Mouse (Mus musculus): ENCODE results near the gene Gm8439. TPM values are rescaled to one million over a fixed set of nuclear protein-coding genes. Genes with fewer than 3 reads are reported as not detected.
"Not testable (repeated sequence)": the region's sequence is repeated elsewhere in the genome, so short reads cannot be mapped to it uniquely, and the experiment has no call there.

Gene Gm8439
- not detected for total RNA-seq (2021)

DNA sequence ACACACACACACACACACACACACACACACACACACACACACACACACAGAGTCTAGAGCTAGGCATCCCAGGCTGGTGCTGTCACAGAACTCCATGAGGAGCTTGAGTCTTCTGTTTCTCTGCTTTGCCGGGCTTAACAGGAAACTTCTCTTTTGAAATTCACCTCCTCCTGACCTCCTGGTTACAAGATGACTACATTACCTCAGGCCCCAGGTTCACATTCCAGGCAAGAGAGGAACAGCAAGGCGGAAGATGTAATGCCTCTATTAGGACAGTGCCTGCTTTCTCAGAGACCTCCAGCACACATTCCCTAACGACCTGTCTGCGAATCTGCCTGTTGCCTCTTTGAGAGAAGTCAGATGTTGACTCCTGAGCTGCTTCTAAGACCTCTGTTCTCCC lies at the start of gene Gm8439:
Gene Gm8439, plus strand, starts transcription at position 301 of the 400 bp plus-strand sequence.
- DNase-seq (ENCODE audit: extremely low spot score in 1 of 2, low spot score in 2 of 2) = no peak
- intact Hi-C loops (cut with DNase I) = loop anchor here (2.0 kb wide), 1 partner anchor 94 kb away; no protein-coding TSS in a partner anchor

DNA sequence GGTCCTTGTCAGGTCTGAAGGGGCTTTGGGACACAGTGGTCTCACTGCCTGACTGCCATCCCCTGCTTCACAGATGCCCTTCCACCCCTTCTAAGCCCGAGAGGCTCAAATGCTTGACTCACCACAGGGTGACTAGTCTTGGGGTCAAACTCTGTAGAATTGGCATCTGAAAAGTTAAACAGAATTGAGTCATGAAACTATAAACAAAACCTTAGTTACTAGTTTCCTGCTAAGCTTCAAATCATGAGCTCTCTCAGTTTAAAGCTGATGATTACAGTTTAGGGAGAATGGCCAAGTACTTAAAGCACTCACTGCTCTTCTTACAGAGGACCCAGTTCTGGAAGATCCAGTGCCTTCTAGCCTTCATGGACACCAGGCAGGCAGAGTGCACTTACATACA lies 43.6 kb upstream of the Gm8439 start:
- intact Hi-C loops (cut with DNase I) = no loop called here
- DNase-seq (ENCODE audit: extremely low spot score in 1 of 2, low spot score in 2 of 2) = no peak

DNA sequence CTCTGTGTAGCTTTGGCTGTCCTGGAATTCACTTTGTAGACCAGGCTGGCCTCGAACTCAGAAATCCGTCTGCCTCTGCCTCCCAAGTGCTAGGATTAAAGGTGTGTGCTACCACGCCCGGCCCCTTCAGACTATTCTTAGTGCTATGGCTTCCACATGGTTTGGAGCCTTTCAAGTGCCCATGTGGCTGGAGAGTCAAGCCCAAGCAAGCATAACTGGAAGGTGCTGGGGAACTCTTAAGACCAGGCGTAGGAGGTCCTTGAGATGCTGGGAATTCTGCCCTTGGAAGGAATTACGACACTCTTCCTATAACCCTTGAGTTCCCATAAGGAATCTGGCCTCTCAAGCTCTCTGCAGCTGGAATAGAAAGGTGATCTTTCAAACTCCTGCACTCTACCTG lies 32.0 kb upstream of the Gm8439 start:
- intact Hi-C loops (cut with DNase I) = loop anchor here (5.0 kb wide), 1 partner anchor 44 kb away; no protein-coding TSS in a partner anchor
- DNase-seq (ENCODE audit: extremely low spot score in 1 of 2, low spot score in 2 of 2) = no peak

DNA sequence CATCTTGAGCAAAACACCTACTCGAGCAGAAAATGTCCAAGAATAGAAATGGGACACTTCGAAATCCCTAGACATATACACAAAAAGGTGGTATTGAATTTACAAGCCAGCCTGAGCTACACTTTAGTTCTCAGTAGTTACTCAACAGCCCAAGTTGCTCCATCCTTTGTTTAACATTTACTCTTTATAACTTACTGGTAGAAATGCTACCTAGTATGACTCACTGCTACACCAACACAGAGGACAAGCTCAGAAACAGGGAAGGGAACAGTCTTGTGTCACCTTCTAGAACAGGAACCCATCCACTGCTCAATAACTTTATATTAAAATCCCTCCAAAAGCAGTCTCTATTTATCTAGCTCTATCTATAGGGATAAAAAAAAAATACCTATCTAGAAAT lies 22.8 kb upstream of the Gm8439 start:
- intact Hi-C loops (cut with DNase I) = no loop called here
- DNase-seq (ENCODE audit: extremely low spot score in 1 of 2, low spot score in 2 of 2) = no peak

DNA sequence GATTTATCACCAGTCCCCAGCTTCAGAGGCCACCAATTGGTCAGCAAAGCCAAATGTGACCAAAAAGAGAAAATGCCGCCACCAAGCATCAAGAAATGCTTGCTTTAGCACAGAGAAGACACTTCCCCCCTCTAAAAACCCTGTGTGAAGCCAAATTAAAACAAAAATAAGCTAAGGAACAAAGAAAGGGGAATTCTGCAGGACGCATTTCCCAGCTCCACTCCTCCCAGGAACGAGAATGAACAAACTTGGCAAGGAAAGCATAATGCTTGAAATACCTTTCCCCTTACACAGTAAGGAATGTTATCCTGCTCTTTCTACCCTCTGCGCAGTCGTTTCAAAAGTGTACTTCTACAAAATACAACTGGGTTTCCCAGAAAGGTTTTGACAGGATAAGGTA lies 20.5 kb upstream of the Gm8439 start:
- intact Hi-C loops (cut with DNase I) = no loop called here
- DNase-seq (ENCODE audit: extremely low spot score in 1 of 2, low spot score in 2 of 2) = no peak

DNA sequence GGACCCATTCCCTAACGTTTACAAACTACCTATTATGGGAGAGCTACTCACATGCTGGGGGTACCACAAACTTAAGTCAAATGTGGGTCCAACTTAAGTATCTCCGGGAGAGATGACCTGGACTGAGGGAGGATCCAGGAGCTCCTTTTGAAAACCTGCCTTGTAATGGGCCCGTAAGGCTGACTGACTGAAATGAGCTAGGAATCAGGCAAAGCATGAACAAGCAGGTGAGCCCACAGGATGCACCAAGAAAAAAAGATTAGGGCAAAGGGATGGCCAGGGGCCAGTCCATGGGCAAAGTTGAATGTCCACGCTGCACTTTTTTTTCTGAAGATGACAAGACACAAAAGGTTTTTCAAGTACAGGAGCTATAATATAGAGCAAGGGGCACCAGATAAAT lies 19.5 kb upstream of the Gm8439 start:
- intact Hi-C loops (cut with DNase I) = no loop called here
- no peak for DNase-seq (ENCODE audit: extremely low spot score in 1 of 2, low spot score in 2 of 2)

DNA sequence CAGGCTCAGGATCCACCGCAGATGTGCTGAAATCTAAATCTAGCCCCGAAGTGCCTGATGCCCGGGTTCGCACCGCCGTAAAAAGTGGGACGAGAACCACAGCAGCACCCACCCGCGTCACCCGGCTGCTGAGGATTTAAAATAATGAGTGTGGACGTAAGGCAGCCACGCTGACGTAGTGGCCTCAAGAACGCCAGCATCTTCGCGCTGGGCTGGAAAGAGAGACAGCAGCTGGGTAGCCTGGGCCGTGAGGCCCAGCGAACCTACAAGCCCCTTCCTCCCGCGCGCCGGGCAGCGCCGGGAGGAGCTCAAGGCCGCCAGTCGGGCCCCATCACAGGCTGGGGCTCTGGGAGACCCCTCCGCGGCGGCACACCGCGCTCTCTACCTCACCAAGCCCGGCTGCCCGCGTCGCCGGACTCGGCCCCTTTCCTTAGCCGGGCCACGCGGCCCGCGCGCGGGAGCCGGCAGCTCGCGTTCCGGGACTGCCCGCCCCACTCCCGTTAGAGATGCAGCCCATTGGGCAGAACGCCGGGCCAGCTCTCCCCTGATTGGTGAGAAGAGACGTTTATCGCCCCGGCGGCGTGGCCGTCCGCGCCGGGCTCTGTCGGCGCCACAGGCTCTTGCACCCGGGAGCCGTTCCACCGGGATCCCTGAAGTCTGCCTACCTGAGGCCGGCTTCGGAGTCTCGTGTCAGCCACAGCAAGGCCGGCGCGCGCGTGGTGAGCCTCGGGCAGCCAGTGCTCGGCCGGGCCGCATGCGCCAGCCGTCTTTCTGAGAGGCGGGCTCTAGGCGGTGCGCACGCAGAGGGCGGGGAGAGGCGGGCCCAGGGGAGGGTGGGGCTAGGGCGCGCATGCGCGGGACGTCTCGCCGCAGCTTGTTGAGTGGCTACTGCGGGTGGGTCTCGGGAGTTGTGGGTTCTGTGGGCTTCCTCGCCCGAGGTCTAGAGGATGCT lies 18.8 kb upstream of the Gm8439 start, which contains the start of gene Ctps:
Gene Ctps, minus strand, starts transcription at position 791 of the 952 bp plus-strand sequence.
- peak; percentile 90 to 96 for DNase-seq (ENCODE audit: extremely low spot score in 1 of 2, low spot score in 2 of 2)
- intact Hi-C loops (cut with DNase I) = no loop called here

DNA sequence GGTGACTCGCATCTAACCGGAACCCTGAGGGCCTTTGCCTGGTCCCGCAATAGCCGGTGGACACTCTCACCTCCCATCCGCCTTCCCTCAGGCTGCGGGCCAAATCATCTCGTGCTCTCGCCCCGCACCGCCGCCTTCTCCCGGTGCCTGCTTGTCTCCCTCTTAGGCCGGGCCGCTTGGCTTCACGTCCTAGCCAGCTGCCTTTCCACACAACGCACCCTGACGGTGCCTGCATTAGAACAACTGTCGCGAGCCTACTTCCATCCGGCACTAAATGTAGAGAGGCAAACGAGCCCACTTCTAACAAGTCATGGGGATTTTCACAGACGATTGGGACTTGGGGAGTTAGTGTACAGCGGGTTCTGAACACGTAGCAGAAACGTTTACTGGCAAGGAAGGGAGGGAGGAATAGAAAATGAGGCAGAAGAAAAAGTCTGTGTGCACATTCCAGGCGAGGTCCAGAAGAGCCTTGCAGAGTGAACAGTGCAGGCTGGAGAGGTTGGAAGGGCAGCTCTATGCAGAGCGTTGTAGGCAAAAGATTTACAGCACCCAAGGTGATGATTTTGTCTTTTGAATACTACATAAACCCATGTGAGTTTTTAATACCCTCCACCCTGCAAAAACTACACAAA lies 18.0 kb upstream of the Gm8439 start:
- intact Hi-C loops (cut with DNase I) = no loop called here
- no peak for DNase-seq (ENCODE audit: extremely low spot score in 1 of 2, low spot score in 2 of 2)

DNA sequence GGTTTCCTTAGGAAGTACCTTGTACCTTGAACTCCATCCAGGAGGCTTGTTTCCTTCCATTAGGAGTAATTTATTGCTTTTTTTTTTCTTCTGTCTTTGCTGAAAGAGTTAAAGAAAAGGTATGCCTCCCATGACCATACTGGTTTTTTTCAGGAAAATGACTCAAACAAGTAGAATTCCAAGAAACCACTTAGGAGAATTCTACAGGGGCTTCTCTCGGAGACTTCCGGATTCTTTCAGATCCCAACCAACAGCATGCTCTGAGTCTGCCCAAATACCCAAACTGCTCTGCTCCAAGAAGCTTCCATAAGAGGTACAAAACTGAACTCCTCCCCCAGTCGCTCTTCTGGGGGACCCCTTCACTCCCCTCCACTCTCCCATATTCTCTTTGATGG lies 17.5 kb upstream of the Gm8439 start:
- intact Hi-C loops (cut with DNase I) = no loop called here
- DNase-seq (ENCODE audit: extremely low spot score in 1 of 2, low spot score in 2 of 2) = no peak

DNA sequence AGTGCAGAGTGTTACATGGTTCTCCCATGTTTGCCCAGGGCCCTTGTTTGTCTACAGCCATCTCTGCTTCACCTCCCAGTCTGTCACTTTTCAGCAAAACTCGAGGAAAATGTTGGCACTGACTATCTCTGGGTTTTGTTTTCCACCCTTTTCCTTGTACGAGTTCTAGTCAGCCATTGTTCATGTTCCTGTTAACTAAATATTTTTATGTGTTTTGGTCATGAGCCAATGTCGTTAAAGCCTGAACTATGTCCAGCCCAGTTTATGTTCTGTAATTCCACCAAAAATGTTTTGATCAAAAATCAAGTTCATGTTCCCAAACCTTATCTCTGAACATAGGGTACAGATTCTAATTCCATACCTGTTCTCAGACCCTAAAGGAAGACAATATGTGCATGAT lies 16.9 kb upstream of the Gm8439 start:
- intact Hi-C loops (cut with DNase I) = no loop called here

DNA sequence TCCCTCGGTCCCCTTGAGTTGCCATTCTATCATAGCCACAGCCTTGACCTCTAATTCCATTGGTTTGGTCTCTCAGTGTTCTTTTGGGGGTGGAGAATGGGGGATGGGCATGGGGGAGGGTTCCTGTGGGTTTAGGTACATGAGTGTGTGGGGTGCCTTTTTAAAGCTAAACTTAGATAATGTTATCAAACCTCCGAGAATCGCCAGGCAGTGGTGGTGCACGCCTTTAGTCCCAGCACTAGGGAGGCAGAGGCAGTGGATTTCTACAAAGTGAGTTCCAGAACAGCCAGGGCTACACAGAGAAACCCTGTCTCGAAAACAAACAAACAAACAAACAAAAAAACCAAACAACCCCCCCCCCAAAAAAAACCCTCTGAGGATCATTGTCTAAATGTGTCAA lies 7.7 kb upstream of the Gm8439 start:
- DNase-seq (ENCODE audit: extremely low spot score in 1 of 2, low spot score in 2 of 2) = no peak
- intact Hi-C loops (cut with DNase I) = no loop called here

More for the DNA sequence above, 16.9 kb upstream of the Gm8439 start:
- DNase-seq (ENCODE audit: extremely low spot score in 1 of 2, low spot score in 2 of 2) = no peak

DNA sequence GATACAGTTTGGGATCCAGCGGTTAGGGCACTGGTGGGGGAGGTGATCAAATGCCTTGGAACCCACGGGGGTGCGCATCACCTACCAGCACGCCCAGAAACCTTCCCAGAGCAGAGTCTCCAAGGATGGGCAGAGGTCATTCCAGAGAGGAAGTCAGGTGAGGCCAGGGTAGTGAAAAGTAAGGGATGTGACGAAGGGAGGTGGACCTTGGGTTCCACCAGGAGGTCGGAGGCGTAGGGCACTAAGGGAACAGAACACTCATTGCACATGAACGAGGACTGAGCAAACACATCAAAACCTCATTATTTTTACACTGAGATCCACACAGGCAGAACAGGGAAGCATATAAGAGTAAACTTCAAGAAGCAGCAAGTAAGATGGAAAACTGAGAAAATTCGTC lies 6.8 kb upstream of the Gm8439 start:
- no peak for DNase-seq (ENCODE audit: extremely low spot score in 1 of 2, low spot score in 2 of 2)
- intact Hi-C loops (cut with DNase I) = no loop called here

DNA sequence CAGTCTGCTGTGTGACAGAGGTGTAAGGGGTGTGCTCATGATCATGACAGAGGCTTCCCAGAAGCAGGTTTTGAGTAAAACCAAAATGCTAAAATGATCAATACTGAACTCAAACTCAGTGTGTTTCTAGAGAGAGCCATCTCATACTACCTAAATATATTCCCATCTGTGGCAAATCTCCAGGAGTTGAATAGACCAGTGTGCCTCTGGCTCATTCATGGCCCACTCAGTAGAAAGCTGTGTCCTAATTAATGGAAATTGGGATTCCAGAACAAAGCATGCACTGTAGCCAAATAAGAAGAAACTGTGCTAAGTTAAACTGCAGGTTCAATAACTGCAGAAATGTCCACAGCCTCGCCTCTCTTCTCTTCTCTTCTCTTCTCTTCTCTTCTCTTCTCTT lies 1.6 kb upstream of the Gm8439 start:
- intact Hi-C loops (cut with DNase I) = no loop called here
- no peak for DNase-seq (ENCODE audit: extremely low spot score in 1 of 2, low spot score in 2 of 2)

DNA sequence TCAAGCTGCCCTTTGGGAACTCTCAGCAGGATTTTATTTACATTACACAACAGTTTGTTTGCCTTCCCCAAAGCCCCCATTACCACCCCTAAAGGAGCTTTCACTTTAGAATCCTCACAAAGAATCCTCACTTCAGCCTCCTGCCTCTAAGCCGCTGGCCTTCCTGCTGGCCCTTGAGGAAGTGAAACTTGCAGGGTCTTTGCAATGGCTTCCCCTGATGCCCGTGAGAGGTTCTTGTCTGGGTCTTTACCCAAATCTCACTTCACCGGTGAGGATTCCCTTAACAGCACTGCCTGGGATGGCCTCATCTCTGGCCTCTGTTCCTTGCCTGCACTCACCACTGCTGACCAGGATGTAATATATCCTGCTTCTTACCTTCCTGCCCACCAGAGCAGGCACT lies 525 bp downstream of the Gm8439 start:
- no peak for DNase-seq (ENCODE audit: extremely low spot score in 1 of 2, low spot score in 2 of 2)
- intact Hi-C loops (cut with DNase I) = loop anchor here (2.0 kb wide), 1 partner anchor 94 kb away; no protein-coding TSS in a partner anchor

DNA sequence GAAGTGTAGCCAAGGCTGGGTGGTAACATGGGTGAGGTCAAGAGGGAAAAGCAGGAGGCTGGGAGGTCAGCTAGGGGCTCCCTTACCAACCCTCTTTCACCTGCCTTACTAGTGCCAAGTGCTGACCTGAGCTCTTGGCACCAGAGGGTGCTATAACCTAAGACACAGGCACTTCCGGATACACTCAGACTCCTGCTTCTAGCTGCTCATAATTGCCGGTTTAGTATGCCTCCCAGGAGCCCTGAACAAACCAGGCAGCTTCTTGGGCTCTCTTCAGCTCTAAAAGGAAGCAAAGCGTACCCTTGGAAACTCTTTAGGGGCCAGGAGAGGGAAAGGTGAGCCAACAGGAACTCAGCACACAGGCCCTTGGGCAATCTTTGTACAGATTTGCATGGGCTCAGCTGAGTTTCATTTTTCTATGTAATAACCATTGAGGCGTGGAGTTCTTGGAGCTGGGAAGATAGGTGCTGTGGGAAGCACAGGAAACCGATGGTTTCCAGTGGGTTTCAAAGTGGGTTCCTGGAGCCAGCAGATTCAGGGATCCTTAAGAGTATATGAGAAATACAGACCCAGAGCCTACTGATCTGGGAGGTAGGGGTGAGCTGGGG lies 1.4 kb downstream of the Gm8439 start:
- intact Hi-C loops (cut with DNase I) = loop anchor here (2.0 to 10.0 kb wide), 4 partner anchors 93 to 322 kb away; partner anchors contain the start of gene Kcnq4
- peak; percentile 56 to 60 for DNase-seq (ENCODE audit: extremely low spot score in 1 of 2, low spot score in 2 of 2)

DNA sequence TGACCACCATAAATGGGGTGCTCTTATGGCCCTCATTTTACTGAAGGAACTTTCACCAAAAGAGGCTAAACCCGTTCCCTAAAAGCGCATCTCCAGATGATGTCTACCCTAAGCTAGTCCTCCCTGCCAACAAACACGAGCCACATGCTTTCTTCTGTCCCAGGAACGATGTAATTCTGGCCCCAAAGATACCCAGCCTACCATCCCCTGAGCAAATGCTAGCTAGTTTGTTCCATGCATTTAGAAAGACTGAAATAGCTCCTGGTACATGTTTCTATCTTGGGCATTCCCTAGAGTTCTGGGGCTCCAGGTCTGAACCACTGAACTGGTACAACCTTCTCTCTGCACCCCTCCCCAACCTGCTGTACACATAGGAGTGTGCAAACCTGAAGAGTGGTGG lies 2.4 kb downstream of the Gm8439 start:
- no peak for DNase-seq (ENCODE audit: extremely low spot score in 1 of 2, low spot score in 2 of 2)
- intact Hi-C loops (cut with DNase I) = loop anchor here (5.0 to 10.0 kb wide), 3 partner anchors 156 to 321 kb away; partner anchors contain the start of gene Kcnq4

DNA sequence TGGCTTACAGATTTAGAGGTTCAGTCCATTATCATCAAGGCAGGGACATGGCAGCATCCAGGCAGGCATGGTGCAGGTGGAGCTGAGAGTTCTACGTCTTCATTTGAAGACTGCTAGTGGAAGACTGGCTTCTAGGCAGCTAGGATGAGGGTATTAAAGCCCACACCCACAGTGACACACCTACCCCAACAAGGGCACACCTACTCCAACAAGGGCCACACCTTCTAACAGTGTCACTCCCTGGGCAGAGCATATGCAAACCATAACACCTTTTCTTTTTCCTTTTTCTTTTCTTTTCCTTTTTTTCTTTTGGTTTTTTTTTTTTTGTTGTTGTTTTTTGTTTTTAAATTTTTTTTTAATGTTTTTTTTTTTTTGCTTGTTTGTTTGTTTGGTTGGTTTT lies 7.7 kb downstream of the Gm8439 start:
- DNase-seq (ENCODE audit: extremely low spot score in 1 of 2, low spot score in 2 of 2) = not testable (repeated sequence)
- intact Hi-C loops (cut with DNase I) = loop anchor here (10.0 kb wide), 1 partner anchor 289 kb away; no protein-coding TSS in a partner anchor

DNA sequence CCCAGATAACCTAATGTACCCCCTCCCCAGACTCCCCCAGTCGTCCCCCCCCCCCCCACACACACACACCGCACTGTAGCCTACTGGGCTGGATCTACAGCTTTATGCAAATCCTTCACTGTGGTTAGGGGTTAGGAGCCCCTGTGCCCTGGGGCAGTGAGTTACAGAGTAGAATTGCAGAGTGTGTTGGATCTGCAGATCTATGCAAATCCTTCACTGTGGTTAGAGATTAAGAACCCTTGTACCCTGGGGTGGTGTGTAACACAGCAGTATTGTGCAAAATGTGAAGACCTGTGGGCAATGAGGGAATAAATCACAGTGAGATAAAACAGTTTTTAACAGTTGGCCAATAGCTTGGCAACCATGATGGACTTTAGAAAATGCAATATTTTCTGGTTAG lies 10.4 kb downstream of the Gm8439 start:
- DNase-seq (ENCODE audit: extremely low spot score in 1 of 2, low spot score in 2 of 2) = no peak
- intact Hi-C loops (cut with DNase I) = loop anchor here (10.0 kb wide), 1 partner anchor 286 kb away; no protein-coding TSS in a partner anchor

DNA sequence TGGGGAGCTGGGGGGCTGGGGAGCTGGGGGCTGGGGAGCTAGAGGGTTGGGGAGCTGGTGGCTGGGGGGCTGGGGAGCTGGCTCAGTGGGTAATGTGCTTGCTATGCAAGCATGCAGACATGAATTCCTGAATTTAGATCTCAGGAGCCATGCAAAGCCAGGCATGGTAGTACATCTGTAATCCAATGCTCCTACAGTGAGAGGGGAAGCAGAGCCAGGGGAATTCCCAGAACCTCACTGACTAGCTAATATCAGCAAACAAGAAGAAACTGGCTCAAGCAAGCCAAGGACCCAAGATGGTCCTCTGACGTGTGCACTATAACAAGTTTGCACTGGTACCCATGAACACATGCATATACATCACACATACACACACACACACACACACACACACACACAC lies 13.2 kb downstream of the Gm8439 start:
- intact Hi-C loops (cut with DNase I) = no loop called here

More for the DNA sequence above, 13.2 kb downstream of the Gm8439 start:
- DNase-seq (ENCODE audit: extremely low spot score in 1 of 2, low spot score in 2 of 2) = no peak
